Mouse (Mus musculus): ENCODE measurements around the gene Sord. TPM values are rescaled to one million over a fixed set of nuclear protein-coding genes. Genes with fewer than 3 reads are reported as not detected.

Sord gene
- polyA plus RNA-seq, 1 experiment, result 74.9 TPM

DNA sequence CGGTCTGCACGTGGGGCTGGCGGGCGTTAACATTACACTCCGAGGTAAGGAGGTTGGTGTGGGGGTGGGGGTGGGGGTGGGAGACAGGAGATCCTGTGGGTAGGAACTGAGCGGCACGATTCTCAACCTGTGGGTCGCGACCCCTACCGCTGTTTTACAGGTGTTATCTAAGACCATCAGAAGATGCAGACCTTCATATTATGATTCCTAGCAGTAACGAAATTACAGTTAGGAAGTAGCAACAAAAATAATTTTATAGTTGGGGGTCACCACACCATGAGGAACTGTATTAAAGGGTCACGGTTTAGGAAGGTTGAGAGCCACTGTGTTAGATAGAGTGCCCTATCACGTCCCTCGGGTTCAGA is 66.1 kb downstream of the Sord start:
- peaks cover 14% of the 10 kb centered on the region for H3K4me1 ChIP-seq (ENCODE audit: control insufficient read depth, insufficient read depth, low read length)
- no peak overlapping the region for H3K27ac ChIP-seq (ENCODE audit: insufficient read depth, low read depth, low read length)
- H3K4me3 ChIP-seq (ENCODE audit: insufficient read depth, low read length), result peak overlapping the region; percentile 38
- no peak for TF ChIP-seq POLR2A (IDR thresholded peaks at IDR 0.05; ENCODE audit: borderline replicate concordance, low read depth, low read length)
- no peak for TF ChIP-seq CTCF (IDR thresholded peaks at IDR 0.05; ENCODE audit: low read depth, low read length)

DNA sequence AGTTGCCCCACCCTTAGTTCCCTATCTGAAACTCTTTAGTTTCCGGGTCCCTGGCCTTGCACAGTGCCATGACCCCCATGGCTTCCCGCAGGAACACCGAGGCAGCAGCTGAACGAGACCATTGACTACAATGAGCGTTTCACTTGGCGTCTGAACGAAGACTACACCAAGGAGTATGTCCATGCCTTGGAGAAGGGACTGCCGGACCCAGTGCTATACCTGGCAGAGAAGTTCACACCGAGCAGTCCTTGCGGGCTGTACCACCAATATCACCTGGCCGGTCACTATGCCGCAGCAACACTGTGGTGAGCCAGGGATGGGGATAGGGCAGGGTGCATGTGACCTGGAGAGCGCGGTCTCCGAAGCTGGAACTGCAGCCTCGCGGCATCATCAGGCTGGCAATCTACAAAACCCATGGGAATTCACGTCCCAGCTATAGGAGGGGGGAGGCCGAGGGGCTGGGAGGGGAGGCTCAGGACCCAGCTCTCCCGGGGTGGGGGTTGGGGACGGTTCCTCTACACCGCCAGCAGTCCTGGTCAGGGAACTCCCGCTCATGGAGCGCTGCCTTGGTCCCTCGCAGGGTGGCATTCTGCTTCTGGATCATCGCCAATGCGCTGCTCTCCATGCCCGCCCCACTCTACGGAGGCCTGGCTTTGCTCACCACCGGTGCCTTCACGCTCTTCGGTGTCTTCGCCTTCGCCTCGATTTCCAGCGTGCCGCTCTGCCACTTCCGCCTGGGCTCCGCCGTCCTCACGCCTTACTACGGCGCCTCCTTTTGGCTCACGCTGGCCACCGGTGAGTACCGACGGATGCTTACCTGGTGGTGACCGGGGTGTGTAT is 66.8 kb downstream of the Sord start:
- H3K4me3 ChIP-seq (ENCODE audit: insufficient read depth, low read length), result peak overlapping the region; percentile 43
- H3K4me1 ChIP-seq (ENCODE audit: control insufficient read depth, insufficient read depth, low read length), result peaks cover 18% of the 10 kb centered on the region
- H3K27ac ChIP-seq (ENCODE audit: insufficient read depth, low read depth, low read length), result no peak overlapping the region
- TF ChIP-seq CTCF (IDR thresholded peaks at IDR 0.05; ENCODE audit: low read depth, low read length) (no peak), POLR2A (IDR thresholded peaks at IDR 0.05; ENCODE audit: borderline replicate concordance, low read depth, low read length) (no peak)

DNA sequence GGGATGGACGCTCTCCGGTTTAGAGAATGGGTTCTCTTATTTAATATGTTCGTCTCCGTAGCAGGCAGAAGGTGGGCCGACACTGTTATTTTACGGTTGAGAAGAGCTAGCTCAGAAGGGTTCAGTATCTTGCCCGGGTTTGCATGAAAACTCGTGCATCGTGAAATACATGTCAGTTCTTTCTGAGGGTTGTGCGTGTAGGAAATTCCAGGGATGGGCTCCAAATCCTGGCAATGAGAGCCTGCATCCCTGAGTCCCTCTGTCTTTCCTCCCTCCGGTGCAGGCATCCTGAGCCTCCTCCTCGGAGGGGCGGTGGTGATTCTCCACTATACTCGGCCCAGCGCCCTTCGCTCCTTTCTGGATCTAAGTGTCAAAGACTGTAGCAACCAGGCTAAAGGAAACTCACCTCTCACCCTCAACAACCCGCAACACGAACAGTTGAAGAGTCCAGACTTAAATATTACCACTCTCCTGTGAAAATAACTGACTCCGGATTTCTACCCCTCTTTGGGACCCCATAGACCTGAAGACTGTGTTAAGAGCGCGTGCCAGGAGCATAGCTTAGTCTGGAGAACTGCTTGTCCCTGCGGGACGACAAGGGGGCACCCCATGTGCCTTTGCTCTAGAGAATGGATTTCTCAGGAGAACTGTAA is 67.5 kb downstream of the Sord start:
- H3K4me3 ChIP-seq (ENCODE audit: insufficient read depth, low read length), result peak overlapping the region; percentile 43

DNA sequence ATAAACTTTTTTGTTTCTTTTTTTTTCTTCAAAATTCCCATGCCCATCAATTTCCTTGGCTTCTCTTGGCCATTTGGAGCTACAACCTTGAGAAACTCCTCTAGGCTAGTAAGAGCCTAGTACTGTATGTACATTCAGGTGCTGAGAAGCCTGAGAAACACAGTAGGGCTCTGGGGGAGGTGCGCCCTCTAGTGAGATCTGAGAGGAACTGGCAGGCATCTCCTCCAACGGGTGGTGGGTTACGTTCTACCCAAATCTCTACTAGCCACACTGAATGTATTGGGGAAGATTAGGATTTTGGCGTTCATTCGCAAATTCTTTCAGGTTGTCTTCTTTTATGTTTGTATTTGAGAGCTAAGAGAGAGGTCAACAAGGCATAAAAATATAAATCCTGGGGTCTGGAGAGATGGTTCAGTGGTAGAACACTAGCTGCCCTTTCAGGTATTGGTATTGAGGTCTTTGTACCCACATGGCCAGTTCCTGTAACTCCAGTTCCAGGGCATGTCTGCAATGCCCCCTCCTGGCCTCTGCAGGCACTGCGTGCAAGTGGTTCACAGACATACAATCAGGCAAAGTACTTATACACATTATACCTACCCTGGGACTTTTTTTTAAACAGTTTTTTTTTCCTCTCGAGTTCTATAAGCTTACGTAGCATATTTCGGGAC is 68.2 kb downstream of the Sord start:
- peak; percentile 62 for TF ChIP-seq CTCF (IDR thresholded peaks at IDR 0.05; ENCODE audit: low read depth, low read length)
- TF ChIP-seq POLR2A (IDR thresholded peaks at IDR 0.05; ENCODE audit: borderline replicate concordance, low read depth, low read length), result no peak
- H3K4me3 ChIP-seq (ENCODE audit: insufficient read depth, low read length), result no peak overlapping the region
- no peak overlapping the region for H3K27ac ChIP-seq (ENCODE audit: insufficient read depth, low read depth, low read length)
- peaks cover 18% of the 10 kb centered on the region for H3K4me1 ChIP-seq (ENCODE audit: control insufficient read depth, insufficient read depth, low read length)

More for the DNA sequence above, 67.5 kb downstream of the Sord start:
- Histone ChIP-seq H3K4me1 (ENCODE audit: control insufficient read depth, insufficient read depth, low read length) (peaks cover 18% of the 10 kb centered on the region), H3K27ac (ENCODE audit: insufficient read depth, low read depth, low read length) (no peak overlapping the region)
- TF ChIP-seq POLR2A (IDR thresholded peaks at IDR 0.05; ENCODE audit: borderline replicate concordance, low read depth, low read length), result no peak
- TF ChIP-seq CTCF (IDR thresholded peaks at IDR 0.05; ENCODE audit: low read depth, low read length), result no peak

DNA sequence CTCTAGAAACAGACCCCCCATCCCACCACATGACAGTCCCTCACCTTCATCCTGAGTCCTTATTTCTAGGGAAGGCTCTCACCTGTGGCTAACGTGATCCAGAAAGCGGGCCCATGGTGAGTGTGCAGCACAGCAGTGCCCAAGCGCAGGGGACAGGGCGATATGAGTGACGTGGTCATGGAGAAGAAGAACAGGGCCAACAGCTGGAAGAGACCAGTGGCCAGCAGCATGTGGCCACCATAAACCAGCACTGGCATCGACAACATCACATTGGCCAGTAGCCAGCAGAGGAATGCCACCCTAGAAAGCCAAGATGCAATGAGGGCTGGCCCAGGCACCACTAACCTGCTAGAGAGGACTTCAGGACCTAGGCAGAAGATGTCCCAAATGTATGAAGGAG is 70.0 kb downstream of the Sord start:
- TF ChIP-seq POLR2A (IDR thresholded peaks at IDR 0.05; ENCODE audit: borderline replicate concordance, low read depth, low read length), result no peak
- no peak for TF ChIP-seq CTCF (IDR thresholded peaks at IDR 0.05; ENCODE audit: low read depth, low read length)
- Histone ChIP-seq H3K4me1 (ENCODE audit: control insufficient read depth, insufficient read depth, low read length) (peaks cover 18% of the 10 kb centered on the region), H3K27ac (ENCODE audit: insufficient read depth, low read depth, low read length) (no peak overlapping the region), H3K4me3 (ENCODE audit: insufficient read depth, low read length) (no peak overlapping the region)

DNA sequence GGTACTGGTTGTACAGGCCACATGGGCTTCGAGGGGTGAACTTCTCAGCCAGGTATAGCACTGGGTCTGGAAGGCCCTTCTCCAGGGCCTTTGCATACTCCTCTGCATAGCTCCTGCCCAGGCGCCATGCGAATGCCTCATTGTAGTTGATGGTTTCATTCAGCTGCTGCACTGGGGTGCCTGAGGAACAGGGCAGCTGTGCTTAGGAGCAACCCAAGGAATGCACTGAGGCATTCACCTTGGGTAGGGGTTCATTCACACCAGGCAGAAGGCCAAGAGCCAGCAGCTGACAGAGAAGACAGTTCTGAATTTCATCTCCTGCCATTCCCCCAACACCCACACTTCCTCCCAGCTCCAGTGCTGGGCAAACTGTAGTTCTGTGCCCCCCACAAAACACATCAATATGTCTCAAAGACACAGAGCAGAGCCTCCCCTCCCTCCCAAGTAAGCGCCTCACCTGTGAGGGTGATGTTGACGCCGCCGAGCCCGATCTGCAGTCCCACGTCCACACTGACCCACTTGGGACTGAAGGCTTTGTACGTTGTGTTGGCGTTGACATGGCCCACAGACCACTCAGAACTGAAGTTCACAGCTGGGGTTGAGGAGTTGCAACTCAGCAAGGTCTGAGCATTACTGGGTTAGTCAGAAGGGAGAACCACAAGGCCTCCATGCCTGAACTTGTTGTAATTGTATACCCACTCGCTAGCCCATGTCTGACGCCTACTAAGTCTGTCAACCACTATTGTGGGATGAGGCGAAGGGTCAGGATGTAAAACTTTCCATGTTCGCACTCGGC is 70.7 kb downstream of the Sord start:
- TF ChIP-seq POLR2A (IDR thresholded peaks at IDR 0.05; ENCODE audit: borderline replicate concordance, low read depth, low read length), result no peak
- TF ChIP-seq CTCF (IDR thresholded peaks at IDR 0.05; ENCODE audit: low read depth, low read length), result no peak
- H3K27ac ChIP-seq (ENCODE audit: insufficient read depth, low read depth, low read length), result no peak overlapping the region
- H3K4me1 ChIP-seq (ENCODE audit: control insufficient read depth, insufficient read depth, low read length), result peaks cover 18% of the 10 kb centered on the region
- H3K4me3 ChIP-seq (ENCODE audit: insufficient read depth, low read length), result no peak overlapping the region

DNA sequence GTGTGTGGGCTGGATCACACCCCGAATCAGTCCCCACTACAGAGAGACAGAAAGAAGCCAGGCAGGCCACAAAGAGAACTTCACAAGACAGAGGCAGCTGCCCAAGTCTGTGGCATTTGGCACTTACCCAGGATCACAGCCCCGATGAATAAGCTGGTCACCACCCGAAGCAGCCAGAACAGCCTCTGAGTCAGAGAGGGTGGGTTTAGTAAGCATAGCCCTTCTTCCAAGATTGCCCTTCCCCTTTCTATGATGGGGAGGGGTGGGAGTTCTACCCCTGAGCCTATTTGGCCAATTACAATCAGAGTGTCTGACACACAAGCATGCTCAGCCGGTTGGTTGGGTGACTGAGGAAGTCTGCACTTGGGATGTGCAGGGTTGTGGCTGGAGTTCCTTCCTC is 71.6 kb downstream of the Sord start:
- Histone ChIP-seq H3K4me1 (ENCODE audit: control insufficient read depth, insufficient read depth, low read length) (peaks cover 12% of the 10 kb centered on the region), H3K4me3 (ENCODE audit: insufficient read depth, low read length) (no peak overlapping the region), H3K27ac (ENCODE audit: insufficient read depth, low read depth, low read length) (no peak overlapping the region)
- no peak for TF ChIP-seq CTCF (IDR thresholded peaks at IDR 0.05; ENCODE audit: low read depth, low read length)
- no peak for TF ChIP-seq POLR2A (IDR thresholded peaks at IDR 0.05; ENCODE audit: borderline replicate concordance, low read depth, low read length)

DNA sequence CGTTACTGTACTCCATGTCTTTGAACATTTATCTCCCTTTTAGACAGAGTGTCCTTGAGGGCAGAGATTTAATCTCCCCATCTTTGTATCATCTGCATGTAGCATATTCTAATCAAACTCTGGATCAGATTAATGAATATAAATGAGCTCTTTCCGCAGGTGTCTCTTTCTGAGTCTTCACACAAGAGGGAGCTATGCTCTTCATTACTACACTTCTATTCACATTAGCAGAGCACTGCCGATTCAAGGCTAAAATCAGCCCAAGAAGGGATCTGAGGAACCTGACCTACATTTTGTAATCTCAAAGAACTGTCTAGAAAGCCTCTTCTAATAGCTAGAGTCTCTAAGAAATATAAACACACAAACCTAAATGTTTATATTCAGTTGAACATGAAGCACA is 75.1 kb downstream of the Sord start:
- Histone ChIP-seq H3K4me3 (ENCODE audit: insufficient read depth, low read length) (no peak overlapping the region), H3K27ac (ENCODE audit: insufficient read depth, low read depth, low read length) (no peak overlapping the region), H3K4me1 (ENCODE audit: control insufficient read depth, insufficient read depth, low read length) (peaks cover 12% of the 10 kb centered on the region)
- TF ChIP-seq CTCF (IDR thresholded peaks at IDR 0.05; ENCODE audit: low read depth, low read length) (no peak), POLR2A (IDR thresholded peaks at IDR 0.05; ENCODE audit: borderline replicate concordance, low read depth, low read length) (no peak)

DNA sequence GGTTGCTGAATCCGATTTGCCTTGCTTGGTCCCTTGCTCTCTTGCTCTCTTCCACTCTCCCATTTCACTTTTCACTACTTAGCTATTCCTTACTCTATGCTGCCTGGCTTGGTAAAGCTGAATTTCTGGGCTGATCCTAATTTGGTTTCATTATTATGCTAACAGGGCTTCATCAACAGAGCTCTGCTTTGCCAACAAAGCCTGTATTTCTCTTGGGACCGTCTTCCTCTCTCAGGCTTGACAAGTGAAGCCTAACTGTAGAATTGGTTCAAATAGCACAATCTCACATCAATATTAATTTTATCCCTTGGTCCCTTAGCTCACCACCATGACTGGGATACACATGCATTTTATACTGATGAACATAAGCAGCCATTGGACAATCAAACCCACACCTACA is 77.0 kb downstream of the Sord start:
- no peaks in the 10 kb centered on the region for H3K4me1 ChIP-seq (ENCODE audit: control insufficient read depth, insufficient read depth, low read length)
- no peak overlapping the region for H3K27ac ChIP-seq (ENCODE audit: insufficient read depth, low read depth, low read length)
- no peak overlapping the region for H3K4me3 ChIP-seq (ENCODE audit: insufficient read depth, low read length)
- TF ChIP-seq POLR2A (IDR thresholded peaks at IDR 0.05; ENCODE audit: borderline replicate concordance, low read depth, low read length), result no peak
- no peak for TF ChIP-seq CTCF (IDR thresholded peaks at IDR 0.05; ENCODE audit: low read depth, low read length)
